ENCODE assay signal across 9 mouse cellular contexts in genomic region chr4:41708192-41708745, GRCm38 (mm10). TPM values are rescaled to one million over a fixed set of nuclear protein-coding genes. Genes with fewer than 3 reads are reported as not detected.
DNase-seq lines count a peak whose midpoint lies in the region; ATAC-seq lines count a peak whose summit lies in the region.
"Had no signal": no experiment of that assay in that cellular context is flagged by ENCODE, and none has a peak within 500 bp of the region (broad histone marks: within the 10 kb centered on the region; RNA-seq: fewer than 3 reads in every experiment).

No protein-coding gene starts in this region.

- H3K27ac ChIP-seq in neural tube, embryonic 11.5 days (ENCODE audit: low read depth, low read length), result no peak overlapping the region
- H3K27ac ChIP-seq in neural tube, embryonic 15.5 days (replicated peaks), result no peak overlapping the region
- no peak overlapping the region for H3K27ac ChIP-seq in embryonic facial prominence, embryonic 13.5 days

- peaks cover 6% of the 10 kb centered on the region; the same call in 1 of the 2 replicates for H3K36me3 ChIP-seq in neural tube, embryonic 11.5 days (ENCODE audit: control insufficient read depth, insufficient read depth, low read length)
- H3K36me3 ChIP-seq in neural tube, embryonic 15.5 days, result no peaks in the 10 kb centered on the region
- peaks cover 8% of the 10 kb centered on the region; the same call in 1 of the 2 replicates for H3K36me3 ChIP-seq in embryonic facial prominence, embryonic 13.5 days
- H3K36me3 ChIP-seq: hindbrain, embryonic 15.5 days had no signal

- H3K4me1 ChIP-seq in neural tube, embryonic 11.5 days (ENCODE audit: control insufficient read depth, insufficient read depth, low read length), result peaks cover 25% of the 10 kb centered on the region
- peaks cover 47% of the 10 kb centered on the region for H3K4me1 ChIP-seq in neural tube, embryonic 15.5 days
- peaks cover 59% of the 10 kb centered on the region for H3K4me1 ChIP-seq in embryonic facial prominence, embryonic 13.5 days

- no peak overlapping the region for H3K4me2 ChIP-seq in neural tube, embryonic 11.5 days (ENCODE audit: low read depth)
- H3K4me2 ChIP-seq in neural tube, embryonic 15.5 days, result no peak overlapping the region
- H3K4me2 ChIP-seq in embryonic facial prominence, embryonic 13.5 days, result peak overlapping the region; percentile 5; the same call in 1 of the 2 replicates
- H3K4me2 ChIP-seq: hindbrain, embryonic 15.5 days had no signal

- 0 out of 2 replicates have a peak, but pooled peaks have one; percentile 21 for ATAC-seq in frontal cortex, adult (ENCODE audit: low TSS enrichment)
- no peak for ATAC-seq in neural tube, embryonic 11.5 days (ENCODE audit: insufficient read depth, low FRiP score, low TSS enrichment)
- ATAC-seq in neural tube, embryonic 15.5 days (ENCODE audit: low FRiP score), result no peak
- ATAC-seq in embryonic facial prominence, embryonic 13.5 days (ENCODE audit: insufficient number of reproducible peaks, insufficient read depth, low FRiP score, low TSS enrichment, low read depth), result no peak
- ATAC-seq in erythroid progenitor cell, adult 5-6 weeks (replicated peaks; ENCODE audit: low FRiP score, poor library complexity, severe bottlenecking), result no peak

- WGBS in neural tube, embryonic 11.5 days, result 43% methylated on average over 8 of the region's 8 CpGs
- WGBS in neural tube, embryonic 15.5 days, result 44% methylated on average over 8 of the region's 8 CpGs
- 31% methylated on average over 8 of the region's 8 CpGs for WGBS in embryonic facial prominence, embryonic 13.5 days

- no peaks in the 10 kb centered on the region for H3K27me3 ChIP-seq in neural tube, embryonic 11.5 days (ENCODE audit: control insufficient read depth, insufficient read depth, low read length)
- peaks cover 8% of the 10 kb centered on the region; the same call in 1 of the 2 replicates for H3K27me3 ChIP-seq in neural tube, embryonic 15.5 days (replicated peaks)
- H3K27me3 ChIP-seq in embryonic facial prominence, embryonic 13.5 days, result peaks cover 9% of the 10 kb centered on the region
- H3K27me3 ChIP-seq: hindbrain, embryonic 15.5 days had no signal

- no peaks in the 10 kb centered on the region for H3K9me3 ChIP-seq in neural tube, embryonic 11.5 days (ENCODE audit: control insufficient read depth, low read length)
- no peaks in the 10 kb centered on the region for H3K9me3 ChIP-seq in neural tube, embryonic 15.5 days (replicated peaks)
- H3K9me3 ChIP-seq in embryonic facial prominence, embryonic 13.5 days, result no peaks in the 10 kb centered on the region
- H3K9me3 ChIP-seq: hindbrain, embryonic 15.5 days had no signal

- DNase-seq in frontal cortex, postnatal 25 days (ENCODE audit: low spot score in 2 of 2), result no peak
- DNase-seq in neural tube, embryonic 11.5 days (ENCODE audit: low spot score), result peak; percentile 52
- peak; percentile 67 for DNase-seq in lung, postnatal 25 days (ENCODE audit: low spot score)
- DNase-seq in adrenal gland, adult 8-10 months, result no peak

- H3K9ac ChIP-seq in neural tube, embryonic 11.5 days (ENCODE audit: low read length), result no peak overlapping the region
- no peak overlapping the region for H3K9ac ChIP-seq in neural tube, embryonic 15.5 days (replicated peaks)
- no peak overlapping the region for H3K9ac ChIP-seq in embryonic facial prominence, embryonic 13.5 days

- H3K4me3 ChIP-seq in neural tube, embryonic 11.5 days (ENCODE audit: low read depth, low read length), result no peak overlapping the region
- no peak overlapping the region for H3K4me3 ChIP-seq in neural tube, embryonic 15.5 days (replicated peaks)
- no peak overlapping the region for H3K4me3 ChIP-seq in embryonic facial prominence, embryonic 13.5 days
- H3K4me3 ChIP-seq: hindbrain, embryonic 15.5 days had no signal

RNA-seq across cellular contexts. Expression of gene Rpp25l, which starts 5.1 kb away (rescaled TPM):
- 80.4 and 81.2 TPM in 2 replicates for polyA plus RNA-seq in neural tube, embryonic 11.5 days (2014; fragmentation: Nextera tagmentation; extraction: Ambion mirVana)
- polyA plus RNA-seq in neural tube, embryonic 15.5 days (2015; fragmentation: Nextera tagmentation; extraction: Ambion mirVana), result 59.3 and 61.1 TPM in 2 replicates
- 84.5 and 93.3 TPM in 2 replicates for polyA plus RNA-seq in embryonic facial prominence, embryonic 13.5 days (2015; fragmentation: Nextera tagmentation; extraction: Ambion mirVana)
- 2.9 and 9.7 TPM in 2 replicates for total RNA-seq in erythroid progenitor cell, adult 5-6 weeks (2015; ENCODE audit: low replicate concordance)
- 5.0 and 22.6 TPM in 2 replicates for total RNA-seq in erythroid progenitor cell, adult 5-6 weeks (2017; ENCODE audit: low replicate concordance)
- 10 to 100 TPM; 35.0 to 44.4 (median 41.8) TPM for total RNA-seq in adrenal gland, adult 8-10 months (2022)

RNA-seq across cellular contexts. Expression of gene Il11ra1, which starts 8.5 kb away (rescaled TPM):
- polyA plus RNA-seq in neural tube, embryonic 11.5 days (2014; fragmentation: Nextera tagmentation; extraction: Ambion mirVana), result 65.9 and 82.1 TPM in 2 replicates
- 52.6 and 56.6 TPM in 2 replicates for polyA plus RNA-seq in neural tube, embryonic 15.5 days (2015; fragmentation: Nextera tagmentation; extraction: Ambion mirVana)
- 427 and 512 TPM in 2 replicates for polyA plus RNA-seq in embryonic facial prominence, embryonic 13.5 days (2015; fragmentation: Nextera tagmentation; extraction: Ambion mirVana)
- total RNA-seq in erythroid progenitor cell, adult 5-6 weeks (2015; ENCODE audit: low replicate concordance), result 6.5 and 28.5 TPM in 2 replicates
- total RNA-seq in erythroid progenitor cell, adult 5-6 weeks (2017; ENCODE audit: low replicate concordance), result 7.2 TPM in 1 of 2 replicates, not detected in the other
- 100 to 1,000 TPM in 2 of 4 experiments, 10 to 100 TPM in 2; 81.8 to 130 (median 112) TPM for total RNA-seq in adrenal gland, adult 8-10 months (2022)

RNA-seq across cellular contexts. Expression of gene Cntfr, which starts 11.4 kb away (rescaled TPM):
- polyA plus RNA-seq in neural tube, embryonic 11.5 days (2014; fragmentation: Nextera tagmentation; extraction: Ambion mirVana), result 43.8 and 44.2 TPM in 2 replicates
- polyA plus RNA-seq in neural tube, embryonic 15.5 days (2015; fragmentation: Nextera tagmentation; extraction: Ambion mirVana), result 23.1 and 27.2 TPM in 2 replicates
- polyA plus RNA-seq in embryonic facial prominence, embryonic 13.5 days (2015; fragmentation: Nextera tagmentation; extraction: Ambion mirVana), result 11.2 and 16.3 TPM in 2 replicates
- not detected in 2 replicates for total RNA-seq in erythroid progenitor cell, adult 5-6 weeks (2015; ENCODE audit: low replicate concordance)
- total RNA-seq in erythroid progenitor cell, adult 5-6 weeks (2017; ENCODE audit: low replicate concordance), result not detected in 2 replicates
- total RNA-seq in adrenal gland, adult 8-10 months (2022), result 10 to 100 TPM; 41.4 to 50.9 (median 48.4) TPM

RNA-seq across cellular contexts. Expression of gene Dctn3, which starts 14.7 kb away (rescaled TPM):
- 171 and 180 TPM in 2 replicates for polyA plus RNA-seq in neural tube, embryonic 11.5 days (2014; fragmentation: Nextera tagmentation; extraction: Ambion mirVana)
- 271 and 320 TPM in 2 replicates for polyA plus RNA-seq in neural tube, embryonic 15.5 days (2015; fragmentation: Nextera tagmentation; extraction: Ambion mirVana)
- 123 and 128 TPM in 2 replicates for polyA plus RNA-seq in embryonic facial prominence, embryonic 13.5 days (2015; fragmentation: Nextera tagmentation; extraction: Ambion mirVana)
- total RNA-seq in erythroid progenitor cell, adult 5-6 weeks (2015; ENCODE audit: low replicate concordance), result 16.8 and 51.2 TPM in 2 replicates
- 18.4 and 33.0 TPM in 2 replicates for total RNA-seq in erythroid progenitor cell, adult 5-6 weeks (2017; ENCODE audit: low replicate concordance)
- total RNA-seq in adrenal gland, adult 8-10 months (2022), result 100 to 1,000 TPM; 113 to 133 (median 119) TPM

RNA-seq across cellular contexts. Expression of gene Arid3c, which starts 22.7 kb away (rescaled TPM):
- 1.2 and 2.0 TPM in 2 replicates for polyA plus RNA-seq in neural tube, embryonic 11.5 days (2014; fragmentation: Nextera tagmentation; extraction: Ambion mirVana)
- 1.1 and 1.6 TPM in 2 replicates for polyA plus RNA-seq in neural tube, embryonic 15.5 days (2015; fragmentation: Nextera tagmentation; extraction: Ambion mirVana)
- polyA plus RNA-seq in embryonic facial prominence, embryonic 13.5 days (2015; fragmentation: Nextera tagmentation; extraction: Ambion mirVana), result 0.15 and 0.20 TPM in 2 replicates
- total RNA-seq in erythroid progenitor cell, adult 5-6 weeks (2015; ENCODE audit: low replicate concordance), result not detected in 2 replicates
- total RNA-seq in erythroid progenitor cell, adult 5-6 weeks (2017; ENCODE audit: low replicate concordance), result not detected in 2 replicates
- total RNA-seq in adrenal gland, adult 8-10 months (2022), result not detected

Comparison
In these comparisons a context has a peak if more than half of its experiments do, and no peak if none do; other contexts are left out.
1. DNase-seq: peak in neural tube, embryonic 11.5 days (single experiment) and lung, postnatal 25 days (single experiment); none in frontal cortex, postnatal 25 days (0 of 2) and adrenal gland, adult 8-10 months (single experiment).